Mouse (Mus musculus): ENCODE results near the gene Pdgfb. TPM values are rescaled to one million over a fixed set of nuclear protein-coding genes. Genes with fewer than 3 reads are reported as not detected.
A peak's percentile ranks its signal among the peaks of the same experiment; 100 is the strongest.

The Pdgfb gene
- total RNA-seq, 2 experiments from 2014 or later, result 28.5 to 37.6 TPM

DNA sequence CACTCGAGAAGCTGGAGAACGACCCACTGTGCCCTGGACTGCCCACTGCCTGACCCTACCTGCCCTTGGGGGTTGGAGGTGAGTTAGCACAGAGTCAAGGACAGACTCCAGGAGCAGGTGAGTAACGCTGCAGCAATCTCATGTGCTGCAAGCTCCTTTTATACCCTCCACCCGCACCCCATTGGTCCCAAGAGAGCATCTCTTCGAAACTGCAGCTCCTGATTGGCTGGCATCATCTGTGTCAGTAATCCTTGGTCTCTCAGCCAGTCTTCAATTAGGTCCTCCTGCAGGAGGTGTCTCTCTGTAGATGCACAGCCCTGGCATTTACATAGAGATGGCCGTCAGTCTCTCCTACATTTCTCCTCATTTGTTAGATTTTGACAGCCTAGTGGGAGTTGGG, 47.4 kb downstream of the Pdgfb start:
- no peak for DNase-seq (ENCODE audit: low spot score in 2 of 2)

DNA sequence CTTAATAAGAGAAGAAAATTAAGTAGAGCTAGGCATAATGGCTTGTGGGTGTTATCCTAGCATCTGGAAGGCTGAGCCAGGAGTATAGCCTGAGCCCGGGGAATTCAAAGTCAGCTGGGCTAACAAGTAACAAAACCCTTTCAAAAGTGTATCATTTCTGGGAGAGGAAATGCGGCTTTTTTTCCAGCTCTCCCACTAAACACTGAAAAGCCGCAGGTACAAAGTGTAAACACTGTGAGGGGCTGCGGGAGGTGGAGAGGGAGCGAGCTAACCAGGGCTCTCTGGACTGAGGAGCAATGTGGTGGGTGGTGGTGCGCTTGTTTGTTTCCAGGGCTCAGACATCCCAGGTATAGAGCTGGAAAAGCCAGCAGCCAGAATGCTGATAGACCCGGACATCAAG, 50.4 kb downstream of the Pdgfb start:
- DNase-seq (ENCODE audit: low spot score in 2 of 2), result no peak

DNA sequence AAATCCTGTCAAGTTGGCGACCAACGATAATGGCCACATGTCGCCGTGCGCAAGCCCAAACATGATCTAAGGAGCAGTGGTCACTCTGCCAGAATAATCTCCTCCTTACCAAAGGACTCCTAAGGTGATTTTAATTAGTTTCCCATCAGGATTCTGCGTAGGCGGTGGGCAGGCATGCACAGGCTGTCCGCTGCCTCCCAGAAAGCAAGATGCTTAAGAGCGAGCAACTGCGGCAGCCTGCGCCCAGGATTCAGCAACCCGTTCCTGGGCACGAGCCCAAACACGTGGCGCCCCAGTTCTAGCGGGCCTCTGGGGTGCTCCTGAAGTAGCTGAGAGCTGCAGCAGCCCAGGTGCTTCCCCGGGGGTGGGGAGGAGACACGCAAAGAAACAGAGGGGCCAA, 52.1 kb downstream of the Pdgfb start:
- DNase-seq (ENCODE audit: low spot score in 2 of 2), result peak; percentile 26 to 40

DNA sequence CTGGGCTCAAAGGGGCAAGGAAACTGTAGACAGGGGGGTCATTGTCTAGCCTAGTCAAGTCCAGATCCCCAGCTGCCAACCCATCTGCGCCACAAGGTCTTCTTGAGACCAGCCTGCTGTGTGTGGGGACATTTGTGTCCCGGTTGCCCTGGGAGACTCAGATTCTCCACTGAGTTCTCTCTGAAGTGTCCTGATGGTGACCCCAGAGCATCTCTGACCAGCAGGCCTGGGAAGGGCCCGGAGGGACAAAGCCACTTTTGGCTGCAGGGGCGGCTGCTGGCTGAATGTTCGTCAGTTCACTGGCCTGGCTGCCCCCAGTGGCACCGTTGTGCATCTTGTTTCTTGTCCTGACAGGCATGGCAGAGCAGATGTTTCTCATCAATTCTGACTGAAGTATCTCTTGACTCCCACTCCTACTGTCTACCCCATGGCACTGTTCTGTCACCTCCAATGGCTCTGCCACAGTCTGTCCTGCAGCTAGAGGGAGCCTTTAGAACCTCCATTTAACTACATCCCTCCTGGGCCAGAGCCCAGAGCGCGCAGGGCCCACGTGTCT, 53.3 kb downstream of the Pdgfb start:
- DNase-seq (ENCODE audit: low spot score in 2 of 2), result no peak

DNA sequence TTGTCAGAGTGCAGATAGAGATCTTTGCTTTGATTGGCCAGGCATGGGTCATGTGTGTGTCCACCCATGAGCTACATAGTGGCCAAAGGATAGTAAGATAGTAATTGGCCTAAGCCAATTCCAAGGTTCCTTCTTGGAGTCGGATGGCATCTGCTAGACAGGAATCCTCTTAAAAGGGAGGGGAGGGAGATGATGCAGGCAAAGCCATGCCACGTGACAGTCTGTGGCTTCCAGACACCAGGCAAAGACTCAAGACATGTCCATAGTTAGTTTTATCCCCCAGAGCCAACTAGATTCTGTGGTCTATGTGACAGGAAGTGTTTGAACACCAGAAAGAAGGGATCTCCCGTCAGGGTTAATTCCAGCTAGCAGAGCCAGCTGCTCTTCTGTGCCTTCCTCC, 56.4 kb downstream of the Pdgfb start:
- no peak for DNase-seq (ENCODE audit: low spot score in 2 of 2)

DNA sequence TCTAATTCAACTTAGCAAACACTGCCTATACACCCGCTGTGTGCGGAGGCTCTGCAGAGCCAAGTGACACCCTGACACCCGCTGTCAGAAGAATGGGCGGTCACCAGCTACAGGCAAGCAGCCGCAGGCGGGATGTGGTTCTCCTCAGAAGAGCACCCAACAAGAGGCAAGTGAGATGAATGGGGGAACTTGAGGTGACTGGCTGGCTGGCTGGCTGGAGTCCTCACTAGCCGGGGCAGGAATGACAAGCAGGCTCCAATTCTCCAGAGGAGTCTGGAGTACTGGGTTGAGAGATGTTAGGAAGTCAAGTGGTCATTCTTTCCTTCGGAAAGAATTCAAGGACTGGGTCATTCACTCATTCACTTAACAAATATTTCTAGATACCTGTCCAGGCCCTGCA, 58.2 kb downstream of the Pdgfb start:
- DNase-seq (ENCODE audit: low spot score in 2 of 2), result no peak

DNA sequence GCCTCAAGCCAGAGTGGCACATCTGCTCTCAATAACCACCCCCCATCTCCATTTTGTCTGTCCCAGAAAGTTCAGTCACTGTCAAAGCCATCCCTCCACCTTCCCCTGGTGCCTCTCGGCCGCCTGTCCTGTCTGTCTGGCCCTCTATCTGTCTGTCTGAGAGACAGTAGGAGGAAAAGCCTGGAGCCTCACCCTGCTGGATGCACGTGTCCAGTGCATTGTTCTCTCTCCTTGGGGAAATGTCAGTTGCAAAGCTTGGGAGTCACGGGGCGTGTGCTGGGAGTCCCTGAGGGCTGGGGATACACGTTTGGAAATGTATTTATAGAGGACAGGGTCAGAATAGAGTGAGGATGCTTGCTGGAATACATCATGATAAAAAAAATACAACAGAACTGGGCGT, 61.3 kb downstream of the Pdgfb start:
- no peak for DNase-seq (ENCODE audit: low spot score in 2 of 2)

DNA sequence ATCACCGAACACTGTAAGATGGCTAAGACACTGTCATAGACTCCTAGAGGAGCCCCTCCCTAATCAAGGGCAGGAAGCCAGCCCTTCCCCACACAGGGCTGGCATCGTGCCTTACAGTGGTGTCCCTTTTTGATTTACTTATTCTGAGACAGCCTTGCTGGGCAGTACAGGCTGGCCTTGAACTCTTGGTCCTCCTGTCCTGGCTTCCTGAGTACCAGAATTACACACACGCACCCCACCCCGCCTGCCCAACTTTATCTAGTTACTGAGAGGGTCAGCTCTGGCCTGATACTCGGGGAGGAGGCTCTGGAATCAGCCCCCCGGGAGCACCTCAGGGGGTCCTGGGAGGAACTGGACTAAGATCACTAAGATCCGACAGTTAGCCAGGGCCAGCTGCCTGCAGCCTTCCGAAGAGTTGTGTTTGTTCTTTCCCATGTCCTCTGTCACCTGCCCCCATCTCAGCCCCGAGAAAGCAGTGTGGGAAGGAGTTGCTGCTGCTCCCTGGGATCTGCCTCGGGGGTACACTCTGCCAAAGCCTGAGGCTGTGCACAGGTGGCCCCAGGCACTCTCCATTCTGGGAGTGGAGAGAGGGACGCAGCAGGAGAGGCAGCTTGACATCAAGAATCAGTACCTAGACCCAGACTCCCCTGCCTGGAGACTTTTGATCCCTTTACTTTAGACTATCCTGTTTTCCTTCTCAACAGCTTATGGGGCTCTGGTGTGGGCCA, 62.1 kb downstream of the Pdgfb start:
- DNase-seq (ENCODE audit: low spot score in 2 of 2), result no peak

DNA sequence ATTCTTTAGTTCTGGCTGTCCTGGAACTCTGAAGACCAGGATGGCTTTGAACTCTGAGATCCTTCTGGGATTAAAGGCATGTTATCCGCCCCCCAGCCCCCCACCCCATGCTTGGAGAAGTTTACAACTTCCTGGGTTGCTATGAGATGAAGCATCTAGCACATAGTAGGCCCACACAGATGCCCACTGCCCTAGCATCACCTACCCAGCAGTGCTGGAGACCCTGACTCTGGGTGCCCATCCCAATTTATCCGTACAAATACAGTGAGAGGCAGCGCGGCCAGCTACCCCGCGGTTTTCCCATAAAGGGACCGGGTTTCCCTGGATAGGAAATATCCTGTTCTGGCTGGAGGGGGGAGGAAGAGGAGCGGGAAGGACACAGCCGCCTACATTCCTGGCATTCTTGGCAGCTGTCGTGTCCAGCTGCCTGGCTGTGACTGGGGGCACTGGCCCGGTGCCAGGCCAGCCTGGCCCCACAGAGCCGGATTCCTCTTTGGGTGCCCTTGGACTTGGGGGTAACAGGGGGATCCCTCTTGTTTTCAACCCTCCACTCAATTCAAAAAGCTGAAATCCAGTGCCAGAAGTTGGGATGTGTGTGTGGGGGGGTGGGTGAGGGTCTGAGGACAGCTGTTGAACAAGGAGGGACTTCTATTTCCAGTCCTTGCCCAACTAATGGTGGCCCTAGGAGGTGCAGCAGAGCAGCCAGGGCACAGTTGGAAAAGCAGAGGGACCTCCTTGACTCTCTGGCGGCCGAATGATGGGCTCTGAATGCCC, 62.9 kb downstream of the Pdgfb start:
- DNase-seq (ENCODE audit: low spot score in 2 of 2), result no peak

DNA sequence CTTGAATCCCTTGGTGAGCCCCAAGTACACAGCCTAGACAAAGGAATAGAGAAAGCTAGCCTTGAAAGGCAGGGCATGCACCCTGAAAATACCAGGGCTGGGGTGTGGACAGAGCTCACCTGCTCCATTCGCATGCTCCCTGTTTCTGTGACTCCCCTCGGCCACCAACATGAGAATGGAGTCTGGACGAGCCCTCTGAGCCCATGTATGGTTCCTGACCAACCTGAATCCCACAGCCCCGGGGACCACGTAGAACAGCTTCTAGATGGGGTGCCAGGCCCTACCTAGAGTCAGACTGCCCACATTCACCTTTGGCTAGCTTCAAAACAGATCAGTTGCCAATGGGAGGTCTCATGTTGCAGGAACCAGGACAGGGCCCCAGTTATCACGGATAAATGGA, 63.6 kb downstream of the Pdgfb start:
- DNase-seq (ENCODE audit: low spot score in 2 of 2), result no peak

DNA sequence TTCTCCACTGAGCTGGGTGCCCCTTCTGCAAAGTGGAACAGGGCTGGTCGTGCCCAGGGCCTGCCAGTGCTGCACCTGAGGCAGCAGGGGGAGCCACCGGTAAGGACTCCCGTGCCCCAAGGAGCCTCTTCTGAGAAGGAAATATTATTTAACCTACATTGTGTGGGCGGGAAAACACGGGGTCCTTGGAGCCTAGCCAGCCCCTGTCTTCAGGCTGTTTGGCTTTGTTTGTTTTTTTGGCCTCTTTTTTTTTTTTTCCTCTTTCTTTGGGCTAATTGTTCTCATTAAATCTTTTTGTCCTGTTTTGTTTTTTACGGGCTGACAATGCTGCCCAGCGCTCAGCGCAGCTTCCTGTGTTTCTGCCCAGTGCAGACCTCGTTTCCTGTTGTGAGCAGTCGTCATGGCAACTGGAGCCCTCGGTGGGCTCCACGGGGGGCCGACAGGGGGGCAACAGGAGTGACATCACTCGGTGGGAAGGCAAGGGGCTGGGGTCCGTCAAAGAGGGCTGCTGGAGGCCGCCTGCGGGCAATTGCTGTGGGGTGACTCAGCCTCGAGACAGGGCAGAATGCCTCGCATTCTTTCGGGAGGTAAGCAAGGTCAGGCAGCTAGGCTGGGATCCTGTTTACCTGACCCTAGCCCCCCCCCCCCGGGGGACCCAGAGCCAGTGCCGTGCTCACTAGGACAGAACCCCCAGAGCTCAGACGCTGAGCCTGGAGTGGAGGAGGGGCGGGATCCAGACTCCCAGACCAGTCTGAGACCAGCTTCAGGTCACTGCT, 64.3 kb downstream of the Pdgfb start:
- peak; percentile 50 to 52 for DNase-seq (ENCODE audit: low spot score in 2 of 2)

DNA sequence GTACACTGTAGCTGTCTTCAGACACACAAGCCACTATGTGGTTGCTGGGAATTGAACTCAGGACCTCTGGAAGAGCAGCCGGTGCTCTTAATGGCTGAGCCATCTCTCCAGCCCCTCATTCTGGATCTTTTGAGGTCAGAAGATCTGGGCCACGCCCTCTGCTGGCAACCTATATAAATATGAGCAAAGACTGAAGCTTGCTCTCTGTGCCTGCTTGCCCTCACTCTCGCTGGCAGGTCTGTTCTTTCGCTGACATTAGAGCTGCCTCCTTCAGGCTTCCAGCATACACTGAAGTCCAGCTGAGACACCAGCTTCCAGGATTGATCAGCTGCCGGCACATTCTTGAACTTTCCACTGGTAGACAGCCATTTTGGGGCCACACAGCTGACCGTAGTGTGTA, 67.1 kb downstream of the Pdgfb start:
- DNase-seq (ENCODE audit: low spot score in 2 of 2), result no peak

DNA sequence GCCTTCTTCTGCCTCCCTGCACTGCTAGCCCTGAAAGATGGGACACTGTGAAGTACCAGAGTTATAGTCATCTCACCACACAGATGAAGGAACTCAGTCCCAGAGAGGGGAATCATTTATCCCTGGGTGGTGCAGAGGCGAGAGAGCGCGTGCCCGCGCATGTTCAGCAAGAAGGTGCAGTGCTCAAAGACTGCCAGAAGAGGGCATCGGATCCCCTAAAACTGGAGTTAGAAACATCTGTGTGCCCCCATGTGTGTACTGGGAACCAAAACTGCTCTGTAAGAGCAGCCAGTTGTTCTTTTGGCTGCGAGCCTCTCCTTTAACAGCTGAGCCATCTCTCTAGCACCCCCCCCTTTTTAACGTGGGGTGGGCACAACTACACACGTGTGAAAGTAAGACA, 68.0 kb downstream of the Pdgfb start:
- DNase-seq (ENCODE audit: low spot score in 2 of 2), result no peak

DNA sequence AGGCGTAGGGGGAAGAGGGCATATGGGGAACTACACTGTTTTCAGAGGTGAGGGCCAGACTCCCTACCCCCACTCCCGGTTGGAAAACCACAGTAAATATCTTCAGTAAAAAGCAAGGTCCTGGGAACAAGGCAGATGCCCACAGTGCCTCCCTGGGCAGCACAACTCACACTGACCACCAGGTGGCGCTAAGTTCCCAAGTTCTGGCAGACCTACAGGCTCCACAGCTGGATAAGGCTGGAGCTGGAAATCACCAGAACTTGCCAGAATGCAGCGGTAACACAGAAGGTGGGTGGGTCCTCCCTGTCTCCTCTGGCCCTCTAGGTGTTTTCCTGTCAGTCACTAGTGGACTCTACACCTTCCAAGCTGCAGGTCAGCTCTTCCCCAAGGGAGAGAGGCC, 68.8 kb downstream of the Pdgfb start:
- DNase-seq (ENCODE audit: low spot score in 2 of 2), result peak; percentile 85 to 95

Small RNAs within 50 kb of the gene (microRNA-seq; reads per million reads assigned to microRNA genes)
- gene Mir7213, result 2.2 to 3.6 reads per million in 2 experiments

Other genes starting within 250 kb of the Pdgfb start
- 10 to 100 TPM; 53.0 to 56.9 TPM for gene Dnal4, start 237.1 kb downstream of the Pdgfb start, total RNA-seq (2021)
- gene Nptxr, start 210.2 kb downstream of the Pdgfb start, total RNA-seq (2021), result 100 to 1,000 TPM; 691 to 759 TPM
- gene Npcd, start 180.7 kb downstream of the Pdgfb start, total RNA-seq (2021), result 10 to 100 TPM in 1 of 2 experiments, 1 to 10 TPM in 1; 6.8 to 28.8 TPM
- gene Cbx6, start 180.3 kb downstream of the Pdgfb start, total RNA-seq (2021), result 100 to 1,000 TPM; 323 TPM
- gene Apobec3, start 123.3 kb downstream of the Pdgfb start, total RNA-seq (2021), result 1 to 10 TPM; 4.3 to 5.0 TPM
- gene Cbx7, start 43.9 kb downstream of the Pdgfb start, total RNA-seq (2021), result 10 to 100 TPM; 59.6 to 61.7 TPM
- 100 to 1,000 TPM; 421 to 438 TPM for gene Syngr1, start 76.4 kb upstream of the Pdgfb start, total RNA-seq (2021)
- gene Rpl3, start 76.9 kb upstream of the Pdgfb start, total RNA-seq (2021), result 100 to 1,000 TPM; 526 to 554 TPM
- 10 to 100 TPM; 23.8 to 25.7 TPM for gene Tab1, start 118.2 kb upstream of the Pdgfb start, total RNA-seq (2021)
- 100 to 1,000 TPM; 124 TPM for gene Mgat3, start 158.7 kb upstream of the Pdgfb start, total RNA-seq (2021)
- 10 to 100 TPM; 34.1 to 35.3 TPM for gene Mief1, start 219.0 kb upstream of the Pdgfb start, total RNA-seq (2021)
- gene AC140267.1, start 220.9 kb upstream of the Pdgfb start, total RNA-seq (2021), result 10 to 100 TPM; 19.0 to 19.4 TPM
- 100 to 1,000 TPM; 126 to 133 TPM for gene Atf4, start 240.2 kb upstream of the Pdgfb start, total RNA-seq (2021)
- 10 to 100 TPM; 41.9 to 42.4 TPM for gene Rps19bp1, start 249.3 kb upstream of the Pdgfb start, total RNA-seq (2021)